Mouse (Mus musculus) thymus, postnatal 36 days (tissue): ENCODE measurements around the gene Gm5485.

Experiments used
- DNase-seq, 2 experiments: peaks; one replicate each; pipeline ENCODE4 v3.0.0; 2022; ENCODE audit warnings: mixed read lengths in 2 of 2

The Gm5485 gene

GRCm38 (mm10) chr16:48412246-48412645 lies at the start of gene Gm5485:
TSS of gene Gm5485 (minus strand) at chr16:48412416.
- DNase-seq = no peak

- DNase-seq = no peak
Measured at GRCm38 (mm10) chr16:48453264-48453663, 41.0 kb upstream of the Gm5485 start.

DNA sequence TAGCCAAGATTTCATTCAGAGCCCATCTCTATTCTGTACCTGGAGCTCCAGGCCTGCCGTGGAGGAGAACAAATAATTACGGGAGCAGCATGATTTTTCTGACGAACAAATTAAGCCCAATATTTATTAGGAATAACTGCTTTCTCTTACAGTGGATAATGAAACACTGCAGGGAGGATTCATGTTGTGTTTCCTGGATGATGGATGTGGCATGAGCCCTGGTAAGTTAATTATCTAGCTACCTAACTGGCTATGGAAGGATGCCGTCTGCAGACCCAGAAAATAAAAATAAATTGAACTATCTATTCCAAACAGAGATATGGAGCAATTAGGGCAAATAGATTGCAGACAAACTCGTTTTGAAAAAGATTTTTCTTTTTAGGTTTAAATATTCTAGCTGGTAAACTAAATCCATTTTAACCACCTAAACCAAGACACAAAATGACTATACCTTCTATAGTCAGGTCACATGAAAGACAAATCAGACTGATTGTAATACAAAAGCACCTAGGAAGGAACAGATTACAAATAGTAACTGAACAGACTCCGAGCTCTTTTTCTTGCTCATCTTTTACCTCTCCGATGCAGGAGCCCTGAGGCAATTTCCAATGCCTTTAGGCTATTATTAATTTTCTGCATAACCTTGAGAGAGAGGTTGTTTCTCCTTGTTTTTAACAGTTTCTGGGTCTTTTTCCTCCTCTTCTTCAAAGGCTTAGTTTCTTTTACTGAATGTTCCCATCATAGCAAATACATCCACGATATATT lies 34.1 kb upstream of the Gm5485 start:
- no peak for DNase-seq

- no peak for DNase-seq
Measured at GRCm38 (mm10) chr16:48444589-48444988, 32.4 kb upstream of the Gm5485 start.

GRCm38 (mm10) chr16:48437476-48437875 lies 25.3 kb upstream of the Gm5485 start:
- no peak for DNase-seq

DNA sequence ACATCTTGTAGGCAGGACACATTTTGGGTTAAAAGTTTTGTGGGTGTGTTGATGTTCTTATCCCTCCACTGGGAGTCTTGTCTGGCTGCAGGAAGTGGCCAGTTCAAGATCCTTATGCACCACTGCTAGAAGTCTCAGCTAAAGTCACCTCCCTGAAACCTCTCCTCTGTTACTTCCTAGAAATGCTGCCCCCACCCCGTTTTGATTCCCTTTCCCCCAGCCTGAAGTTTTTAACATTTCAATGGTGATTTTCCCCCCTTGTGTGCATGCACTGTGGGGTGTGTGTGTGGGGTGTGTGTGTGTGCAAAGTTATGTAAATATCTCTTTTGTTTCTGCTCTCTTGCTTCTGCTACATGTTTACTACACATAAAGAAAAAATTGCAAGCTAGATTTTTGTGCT lies 23.2 kb upstream of the Gm5485 start:
- no peak for DNase-seq

DNA sequence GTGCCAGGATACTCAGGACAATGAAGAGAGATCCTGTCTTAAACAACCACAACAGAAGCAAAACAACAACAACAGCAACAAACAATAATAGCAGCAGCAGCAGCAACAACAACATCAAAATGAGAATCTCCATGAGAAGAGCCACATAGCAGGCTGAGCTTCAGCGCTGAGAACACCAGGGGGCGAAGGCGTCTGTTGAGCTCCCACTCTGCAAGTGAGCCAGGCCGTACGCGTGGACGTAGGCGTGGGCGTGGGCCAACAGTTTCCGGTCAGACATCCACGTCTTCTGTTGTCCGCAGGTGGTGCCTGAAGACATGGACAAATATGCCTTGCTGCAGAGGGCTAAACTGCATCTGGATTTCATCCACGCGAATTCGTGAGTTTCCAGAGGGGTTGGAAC lies 18.8 kb upstream of the Gm5485 start, which contains the start of gene Morc1:
Gene Morc1 (plus strand): TSS at position 211 of the 400 bp plus-strand sequence.
- DNase-seq = peak; percentile 11 to 18

GRCm38 (mm10) chr16:48429427-48429826 lies 17.2 kb upstream of the Gm5485 start:
- DNase-seq = no peak

DNA sequence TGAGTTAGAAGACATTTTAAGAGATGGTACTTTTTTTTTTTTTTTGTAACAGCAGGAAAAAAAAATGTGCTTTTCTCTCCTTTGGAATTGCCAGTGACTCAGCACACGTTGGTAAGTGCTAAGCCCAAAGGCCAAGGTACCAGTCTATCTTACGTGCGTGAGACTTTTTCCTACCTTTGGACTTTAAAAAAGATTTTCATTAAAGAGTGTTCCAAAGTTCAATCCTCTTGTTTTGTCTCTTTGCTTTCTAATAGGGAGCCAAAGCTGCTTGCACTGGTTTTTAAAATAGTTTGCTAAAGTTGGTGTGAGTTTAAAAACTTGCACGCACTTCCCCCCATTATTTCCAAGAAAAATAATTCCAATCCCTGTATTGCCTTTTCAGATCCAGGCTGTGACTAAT lies 11.9 kb upstream of the Gm5485 start:
- DNase-seq = no peak

GRCm38 (mm10) chr16:48422501-48422900 lies 10.3 kb upstream of the Gm5485 start:
- DNase-seq = no peak

GRCm38 (mm10) chr16:48419035-48419434 lies 6.8 kb upstream of the Gm5485 start:
- DNase-seq = no peak

DNA sequence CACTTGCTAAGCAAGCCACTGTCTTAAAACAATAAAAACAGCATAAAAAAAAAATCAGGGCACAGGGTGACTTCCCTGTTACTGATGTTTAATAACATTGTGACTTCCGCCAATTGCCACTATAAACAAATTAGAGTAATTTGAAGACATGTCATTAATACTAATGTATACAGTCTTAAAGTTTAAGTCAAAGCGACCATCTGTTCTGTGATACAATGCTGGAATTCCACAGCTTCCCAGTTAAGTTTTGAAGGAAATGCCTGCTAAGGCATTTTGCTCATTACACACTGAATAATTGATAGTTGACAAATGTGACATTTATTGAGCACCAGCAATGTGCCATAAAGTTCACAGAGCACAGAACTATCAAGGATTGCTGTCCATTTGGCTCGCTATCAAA lies 6.3 kb upstream of the Gm5485 start:
- DNase-seq = no peak

DNA sequence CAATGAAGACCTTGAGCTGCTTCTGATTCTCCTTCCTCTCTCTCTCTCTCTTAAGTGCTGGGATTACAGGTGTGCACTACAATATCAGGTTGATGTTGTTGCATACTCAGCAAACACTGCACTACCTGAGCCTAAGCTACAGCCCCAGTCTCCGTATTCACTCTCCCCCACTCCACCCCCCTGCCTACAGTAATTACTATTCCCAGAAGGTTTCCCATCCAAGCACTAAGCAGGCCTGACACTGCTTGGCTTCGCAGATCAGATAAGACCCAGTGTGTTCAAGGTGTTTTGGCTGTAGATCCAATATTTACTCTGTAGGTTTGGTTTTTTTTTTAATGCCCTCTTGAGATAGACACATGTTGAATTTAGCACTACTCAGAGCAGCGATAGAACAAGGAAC lies 2.1 kb downstream of the Gm5485 start:
- no peak for DNase-seq

- DNase-seq = no peak
Measured at GRCm38 (mm10) chr16:48409580-48409979, 2.6 kb downstream of the Gm5485 start.

- DNase-seq = no peak
Measured at GRCm38 (mm10) chr16:48405674-48406403, 6.4 kb downstream of the Gm5485 start.

DNA sequence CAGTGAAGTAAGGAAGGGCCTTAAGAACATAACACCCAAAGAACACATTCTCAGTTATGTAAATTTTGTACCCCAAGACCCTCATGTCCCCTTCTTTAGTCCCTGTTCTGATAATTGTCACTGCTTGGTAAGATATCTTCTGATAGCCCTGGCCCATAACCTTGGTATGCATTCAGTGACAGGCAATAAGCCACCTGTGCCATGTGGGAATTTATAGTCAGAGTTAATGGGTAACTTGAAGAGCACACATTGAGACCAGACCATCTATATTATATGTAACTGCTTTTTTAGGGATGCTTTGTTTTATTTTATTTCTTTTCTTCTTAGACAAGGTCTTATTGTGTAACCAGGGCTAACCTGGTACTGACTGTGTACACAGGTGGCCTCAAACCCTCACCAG lies 8.2 kb downstream of the Gm5485 start:
- DNase-seq = no peak

DNA sequence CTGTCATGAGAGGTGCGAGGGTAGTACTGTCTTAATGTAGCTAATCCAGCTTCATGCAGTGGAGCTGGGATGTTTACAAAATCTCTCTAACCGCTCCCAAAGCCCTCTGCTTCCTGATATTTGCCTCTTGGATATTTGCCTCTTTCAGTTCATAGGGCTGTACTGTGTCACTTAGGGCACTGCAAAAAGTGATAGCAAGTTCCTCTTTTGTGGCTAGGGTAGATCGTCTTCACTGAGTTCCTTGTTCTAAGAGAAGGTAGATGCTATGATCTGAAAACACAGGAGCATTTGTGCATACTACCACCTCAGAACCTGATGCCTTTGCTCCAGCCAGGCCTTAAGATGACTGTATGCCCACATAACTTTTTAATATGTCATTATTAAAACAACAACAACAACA lies 8.8 kb downstream of the Gm5485 start:
- no peak for DNase-seq

GRCm38 (mm10) chr16:48402963-48403362 lies 9.3 kb downstream of the Gm5485 start:
- no peak for DNase-seq

- DNase-seq = no peak
Measured at GRCm38 (mm10) chr16:48395278-48395677, 16.9 kb downstream of the Gm5485 start.

DNA sequence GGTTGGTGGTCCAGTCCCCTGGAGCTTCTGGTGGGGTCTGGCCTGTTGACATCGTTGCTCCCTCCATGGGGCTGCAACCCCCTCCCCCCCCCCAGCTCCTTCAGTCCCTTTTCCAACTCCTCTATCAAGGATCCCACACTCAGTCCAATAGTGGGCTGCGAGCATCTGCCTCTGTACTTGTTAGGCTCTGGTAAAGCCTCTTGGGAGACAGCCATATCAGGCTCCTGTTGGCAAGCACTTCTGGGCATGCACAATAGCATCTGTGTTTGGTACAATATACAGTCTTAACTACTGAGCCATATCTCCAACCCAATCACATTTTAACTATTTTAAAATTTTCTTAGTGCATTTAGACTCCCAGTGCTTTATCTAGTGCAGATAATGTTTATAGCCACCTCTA lies 25.2 kb downstream of the Gm5485 start:
- no peak for DNase-seq

GRCm38 (mm10) chr16:48383582-48384257 lies 28.5 kb downstream of the Gm5485 start:
- no peak for DNase-seq

DNA sequence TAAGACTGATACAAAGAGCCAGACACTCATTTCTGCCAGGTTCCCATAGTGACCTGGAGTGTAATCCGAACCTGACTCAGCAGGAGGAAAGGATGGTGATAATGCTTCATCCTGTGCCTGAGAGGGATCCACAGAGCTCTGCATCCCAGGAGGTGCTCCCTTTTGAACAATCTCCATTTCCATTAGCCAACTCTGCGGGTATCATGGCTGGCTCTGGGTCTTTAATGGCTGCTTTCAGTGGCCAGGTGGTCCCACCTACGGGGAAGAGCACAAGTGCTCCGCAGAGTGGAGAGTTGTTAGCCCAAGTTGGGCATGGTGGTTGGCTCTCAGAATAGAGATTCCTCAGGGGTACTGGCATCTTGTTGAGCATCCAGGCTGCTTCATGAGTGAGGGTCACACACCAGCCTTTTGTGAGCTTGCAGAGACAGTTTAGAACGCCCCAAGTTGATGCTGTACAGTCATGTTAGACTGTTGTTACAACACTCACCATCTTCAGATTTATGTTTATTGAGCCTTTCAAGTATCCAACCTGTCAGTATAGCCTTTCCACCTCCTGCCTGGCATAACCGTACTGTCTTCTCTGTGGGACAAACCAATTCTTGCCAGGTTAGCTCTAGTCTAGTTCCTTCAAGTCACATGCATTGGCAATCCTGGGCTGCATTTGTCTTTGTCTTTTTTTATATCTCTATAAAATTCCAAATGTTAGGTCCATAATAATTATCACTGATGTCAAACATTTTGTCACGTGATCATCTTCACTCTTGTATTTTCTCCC lies 38.3 kb downstream of the Gm5485 start:
- no peak for DNase-seq

- DNase-seq = no peak
Measured at GRCm38 (mm10) chr16:48372461-48372860, 39.8 kb downstream of the Gm5485 start.
